Mouse (Mus musculus) activated CD4-positive, CD25-positive, alpha-beta regulatory T cell (primary cell): ENCODE results near the gene Med31. TPM values are rescaled to one million over a fixed set of nuclear protein-coding genes. Genes with fewer than 3 reads are reported as not detected.

Experiments
- polyA plus RNA-seq, 2 experiments: library from polyadenylated mRNA; unstranded; fragments of 100-300 nt; shearing (Covaris generic); gene quantifications; one replicate each; pipeline ENCODE4 v1.2.1; 2017

The Med31 gene
- 10 to 100 TPM; 16.1 to 19.1 TPM for polyA plus RNA-seq

DNA sequence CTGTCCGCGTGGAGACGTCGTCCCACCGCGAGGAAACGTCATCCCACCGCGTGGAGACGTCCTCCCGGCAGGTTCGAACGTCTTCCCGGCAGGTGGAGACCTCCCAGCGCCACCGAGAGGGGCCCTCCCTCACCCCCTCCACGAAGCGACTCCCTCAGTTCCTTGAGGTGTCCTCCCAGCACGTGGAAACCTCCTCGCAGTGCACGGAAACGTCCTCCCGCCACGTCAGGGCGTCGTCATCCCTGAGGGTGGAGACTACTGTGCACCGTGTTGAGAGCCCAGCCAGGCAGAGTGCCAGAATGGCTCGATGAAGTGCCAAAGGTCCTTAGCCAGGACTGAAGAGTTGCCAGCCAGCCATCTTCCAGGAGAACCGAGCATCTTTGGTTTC lies at the start of gene Med31:
Gene Med31 (minus strand): TSS at position 183 of the 388 bp plus-strand sequence.

DNA sequence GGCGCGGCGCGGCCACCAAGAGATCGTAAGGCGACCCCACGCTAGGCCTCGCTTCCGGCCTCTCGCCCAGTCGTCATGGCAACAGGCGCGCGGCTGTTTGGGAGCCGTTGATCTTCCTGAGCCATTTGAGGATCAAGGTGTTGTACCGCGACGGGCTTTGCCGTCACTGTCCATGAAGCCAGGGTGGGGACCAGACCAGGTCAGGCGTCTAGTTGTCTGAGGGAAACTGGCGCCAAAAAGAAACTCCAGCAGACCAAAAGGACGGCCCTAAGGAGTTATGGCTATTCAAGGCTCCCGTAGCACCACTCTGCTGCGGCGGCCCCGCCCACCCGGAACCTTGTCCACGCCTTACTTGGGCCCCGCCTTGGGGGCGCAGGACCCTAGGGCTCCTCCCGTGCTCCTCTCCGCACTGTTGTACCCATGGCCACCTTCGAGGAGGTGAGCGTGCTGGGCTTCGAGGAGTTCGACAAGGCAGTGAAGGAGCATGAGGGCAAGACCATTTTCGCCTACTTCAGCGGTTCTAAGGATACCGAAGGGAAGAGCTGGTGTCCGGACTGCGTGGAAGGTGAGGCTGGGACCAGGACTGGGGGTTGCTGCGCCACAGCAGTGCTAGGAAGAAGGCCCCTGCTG lies 8.1 kb downstream of the Med31 start, which contains the start of the genes 4933427D14Rik and Txndc17:
Gene 4933427D14Rik (minus strand): TSS at position 256 of the 630 bp plus-strand sequence.
Gene Txndc17 (plus strand): TSS at position 344 of the 630 bp plus-strand sequence.

GRCm38 (mm10) chr11:72206341-72207203 lies 8.8 kb downstream of the Med31 start, which contains the start of gene Gm43951:
Gene Gm43951, minus strand, starts transcription at chr11:72206840.

Other genes starting within 250 kb of the Med31 start
- under 1 TPM; 0.10 to 0.60 TPM for gene Aipl1, start 178.1 kb downstream of the Med31 start, polyA plus RNA-seq
- 1 to 10 TPM; 5.3 to 5.9 TPM for gene Pimreg, start 173.6 kb downstream of the Med31 start, polyA plus RNA-seq
- under 1 TPM in 1 of 2 experiments, not detected in 1; 0.23 TPM for gene Pitpnm3, start 79.8 kb downstream of the Med31 start, polyA plus RNA-seq
- not detected for gene Gm43951, start 8.8 kb downstream of the Med31 start, polyA plus RNA-seq
- gene 4933427D14Rik, start 8.1 kb downstream of the Med31 start, polyA plus RNA-seq, result 10 to 100 TPM; 11.3 to 16.8 TPM
- gene Txndc17, start 8.0 kb downstream of the Med31 start, polyA plus RNA-seq, result 100 to 1,000 TPM; 115 to 116 TPM
- not detected for gene Slc13a5, start 51.6 kb upstream of the Med31 start, polyA plus RNA-seq
- gene Xaf1, start 86.0 kb upstream of the Med31 start, polyA plus RNA-seq, result 100 to 1,000 TPM; 122 to 128 TPM
- gene Fbxo39, start 98.9 kb upstream of the Med31 start, polyA plus RNA-seq, result under 1 TPM; 0.80 to 0.86 TPM
- gene Tekt1, start 146.8 kb upstream of the Med31 start, polyA plus RNA-seq, result not detected
- gene Smtnl2, start 196.1 kb upstream of the Med31 start, polyA plus RNA-seq, result under 1 TPM in 1 of 2 experiments, not detected in 1; 0.32 TPM
- not detected for gene Ggt6, start 219.9 kb upstream of the Med31 start, polyA plus RNA-seq
- gene Mybbp1a, start 225.8 kb upstream of the Med31 start, polyA plus RNA-seq, result 10 to 100 TPM; 68.5 to 88.6 TPM